Mouse (Mus musculus) adrenal gland, adult 18-20 months (tissue): ENCODE data around the gene Obscn. TPM values are rescaled to one million over a fixed set of nuclear protein-coding genes. Genes with fewer than 3 reads are reported as not detected.

Experiments used
- DNase-seq, 2 experiments: peaks; one replicate each; pipeline ENCODE4 v3.0.0; 2021 to 2022; ENCODE audit warnings: low spot score in 2 of 2
- long read RNA-seq, 2 experiments: library from polyadenylated mRNA; stranded (forward); transcript quantifications; one replicate each; pipeline ENCODE4 v2.0.0; 2021
- total RNA-seq, 2 experiments: library from RNA; stranded (reverse); gene quantifications; 1 replicate in 1 of 2; 2 replicates in 1 of 2; pipeline ENCODE4 v1.2.3; 2021

The Obscn gene
- 1 to 10 TPM in 1 of 2 experiments, under 1 TPM in 1; 0.99 to 2.4 TPM for total RNA-seq
- long read RNA-seq, experiment 1, partial matches to known transcripts = 0 of 6 reads
- long read RNA-seq, experiment 1, other reads (novel, unspliced or antisense) = 6 of 6 reads
- long read RNA-seq, experiment 2, partial matches to known transcripts = 2 of 27 reads
- long read RNA-seq, experiment 2, other reads (novel, unspliced or antisense) = 25 of 27 reads

DNA sequence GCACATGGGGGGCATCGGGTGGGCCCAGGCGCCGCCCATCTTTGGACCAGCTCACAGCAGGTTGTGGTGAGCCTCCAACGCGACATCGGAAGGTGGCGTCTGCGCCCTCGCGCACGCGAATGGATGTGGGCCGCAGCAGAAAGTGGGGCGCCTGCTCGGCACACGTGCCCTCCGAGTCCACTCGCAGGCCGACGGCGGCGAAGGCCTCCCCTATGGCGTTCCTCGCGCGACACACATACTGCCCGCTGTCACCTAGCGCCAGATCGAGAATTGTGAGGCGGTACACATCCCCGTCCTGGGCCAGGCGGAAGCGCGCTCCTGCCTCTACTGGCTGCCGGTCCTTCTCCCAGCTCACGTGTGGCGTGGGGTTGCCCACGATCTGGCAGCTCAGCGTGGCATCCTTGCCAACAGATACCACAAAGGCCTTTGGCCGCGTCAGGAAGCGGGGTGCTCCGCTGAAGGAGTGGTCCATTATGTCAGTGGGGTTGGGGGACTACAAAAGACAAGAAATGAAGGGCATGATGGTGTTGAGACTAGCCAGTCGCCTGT, at the start of gene Obscn:
Obscn (minus strand) TSS at position 499 of the 549 bp plus-strand sequence.
- DNase-seq = no peak

DNA sequence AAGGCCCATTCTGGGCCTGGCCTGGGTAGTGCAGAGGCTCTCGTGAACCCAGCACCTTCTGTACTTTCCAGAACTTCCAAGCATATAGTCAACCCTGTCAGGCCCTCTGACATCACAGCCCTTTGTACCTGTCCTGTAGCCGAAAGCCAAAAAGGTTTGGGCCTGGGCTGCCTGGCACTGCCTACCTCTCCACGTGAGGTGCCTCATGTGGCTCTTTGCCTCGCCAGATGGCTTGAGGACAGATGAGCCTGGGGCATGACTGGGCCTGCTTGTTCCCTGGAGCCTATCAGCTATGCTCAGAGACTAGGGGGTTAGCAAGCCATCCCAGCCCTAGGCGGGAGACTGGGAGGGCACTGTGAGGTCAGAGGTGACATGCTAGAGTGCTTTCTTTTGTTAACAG, 49.3 kb upstream of the Obscn start:
- DNase-seq = no peak

DNA sequence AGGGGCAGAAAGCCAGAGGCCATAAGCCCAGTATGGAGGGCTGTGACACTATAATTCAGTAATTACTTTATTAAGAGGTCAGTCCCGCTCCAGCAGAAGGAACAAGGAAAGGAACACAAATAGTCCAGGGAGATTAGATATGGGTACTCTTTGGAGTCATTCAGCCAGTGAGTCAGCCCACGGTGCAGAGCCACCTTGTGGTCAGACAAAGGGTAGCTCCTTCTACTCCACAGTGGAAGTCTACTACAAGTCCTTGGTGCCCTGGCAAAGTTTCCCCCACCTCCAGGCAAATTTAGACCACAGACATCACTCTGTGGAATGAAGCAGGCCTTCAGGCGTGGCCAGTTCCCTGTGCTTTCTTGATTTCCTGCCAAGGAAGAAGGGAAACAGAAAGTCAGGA, 47.6 kb upstream of the Obscn start:
- DNase-seq = peak; percentile 45 to 49

DNA sequence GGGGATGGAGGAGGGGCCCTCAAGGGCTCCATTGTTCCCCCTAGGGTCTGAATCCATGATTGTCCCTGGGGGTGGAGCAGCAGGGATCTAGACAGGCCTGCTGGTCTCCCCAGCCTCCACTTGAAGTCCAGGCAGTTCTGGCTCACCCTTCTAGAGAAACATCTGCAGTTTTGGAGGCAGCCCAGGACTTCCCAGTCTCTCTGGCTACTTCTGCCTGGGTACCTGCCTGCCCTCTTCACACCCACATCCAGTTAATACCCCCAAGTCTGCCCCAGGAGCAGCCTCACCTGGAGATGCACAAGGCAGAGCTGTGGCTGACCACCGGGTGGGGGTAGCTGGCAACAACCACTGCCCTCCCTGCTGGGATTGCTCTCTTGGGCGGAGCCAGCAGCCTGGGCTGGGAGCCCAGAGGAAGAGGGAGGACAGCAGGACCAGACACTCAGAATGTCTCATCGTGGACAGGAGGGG, 46.7 kb upstream of the Obscn start, which contains the start of gene Gjc2:
Gjc2 (minus strand) TSS at position 350 of the 468 bp plus-strand sequence.
- peak in 1 of 2 experiments; percentile 49 for DNase-seq

DNA sequence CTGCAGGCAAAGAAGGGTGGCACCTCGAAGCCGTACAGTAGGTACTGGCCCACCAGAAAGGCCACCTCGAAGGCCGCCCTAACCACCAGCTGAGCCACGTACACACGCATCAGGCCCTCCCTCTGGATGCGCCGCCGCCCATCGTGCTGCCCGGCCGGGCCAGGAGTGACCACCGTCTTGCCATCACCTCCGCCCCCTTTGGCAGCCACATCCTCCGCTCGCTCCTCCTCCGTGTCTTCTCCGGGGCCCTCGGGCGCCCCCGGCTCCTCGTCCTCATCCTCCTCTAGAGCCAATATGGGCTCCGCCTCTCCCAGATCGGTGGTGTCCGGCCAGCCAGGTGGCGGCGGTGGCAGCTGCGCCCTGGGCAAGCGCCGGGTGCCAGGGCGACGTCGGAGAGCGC, 40.7 kb upstream of the Obscn start:
- DNase-seq = no peak

DNA sequence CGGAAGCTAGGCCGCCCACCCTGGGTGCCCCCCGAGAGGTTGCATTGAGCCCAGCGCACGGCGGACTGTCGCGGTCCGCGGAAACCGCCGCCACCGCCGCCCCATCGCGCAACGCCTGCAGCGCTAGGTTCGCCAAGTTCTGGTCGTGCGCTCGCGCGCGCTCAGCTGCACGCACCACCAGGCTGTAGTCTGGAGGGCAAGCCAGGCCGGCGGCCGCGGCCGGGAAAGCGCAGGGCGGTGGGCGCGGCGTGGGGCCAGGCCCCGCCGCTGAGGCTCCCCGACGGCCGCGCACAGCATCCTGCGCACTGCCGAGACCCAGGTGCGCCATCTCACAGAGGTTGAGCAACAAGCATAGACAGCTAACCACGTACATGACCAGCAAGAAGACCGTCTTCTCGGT, 40.3 kb upstream of the Obscn start:
- no peak for DNase-seq

DNA sequence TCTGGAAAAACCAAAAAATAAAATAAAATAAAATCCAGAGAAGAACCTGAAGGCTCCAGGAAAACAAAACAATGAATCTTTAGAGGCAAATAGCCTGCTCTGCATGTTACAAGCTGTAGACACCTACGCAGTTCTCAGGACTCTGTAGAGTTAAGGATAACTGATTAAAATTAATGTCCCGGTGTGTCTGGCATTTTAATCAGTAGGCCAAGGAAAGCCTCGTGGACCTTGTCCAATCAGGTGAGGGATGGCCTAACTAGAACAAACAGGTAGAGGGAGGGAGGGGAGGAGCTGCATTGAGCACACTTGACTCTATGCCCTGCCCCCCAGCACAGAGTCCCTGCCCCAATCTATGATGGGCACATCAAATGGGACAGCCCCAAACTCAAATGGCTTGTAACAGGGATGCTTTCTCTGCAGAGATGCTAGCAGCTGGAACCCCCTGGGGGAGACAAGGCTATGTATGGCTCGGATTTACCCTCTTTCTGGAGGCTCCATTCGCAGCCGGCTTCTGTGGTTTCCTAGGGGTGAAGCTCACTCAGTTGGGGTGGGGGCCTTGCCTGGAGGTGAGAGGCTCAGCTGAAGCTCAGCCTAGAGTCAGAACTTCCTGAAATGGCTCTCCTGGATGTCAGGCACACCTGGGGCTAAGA, 38.1 kb upstream of the Obscn start:
- DNase-seq = no peak

DNA sequence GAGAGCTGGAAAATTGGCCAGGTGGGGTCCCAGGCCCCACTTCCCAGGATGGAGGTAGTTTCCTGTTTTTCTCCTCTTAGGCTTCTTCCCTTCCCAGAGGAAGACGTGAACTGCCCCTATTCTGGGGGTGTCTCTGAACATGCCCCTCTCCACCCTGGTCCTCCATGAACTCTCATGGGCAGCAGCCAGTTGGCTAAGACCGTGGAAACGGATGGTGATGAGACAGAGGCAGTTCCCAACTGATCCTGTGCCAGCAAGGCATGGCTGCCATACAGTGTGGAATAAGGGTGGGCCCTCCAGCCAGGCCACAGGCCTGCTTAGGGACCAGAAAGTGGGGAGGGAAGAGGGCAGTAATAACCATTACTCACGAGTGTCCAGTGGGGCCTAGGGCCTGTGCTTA, 34.3 kb upstream of the Obscn start:
- no peak for DNase-seq

DNA sequence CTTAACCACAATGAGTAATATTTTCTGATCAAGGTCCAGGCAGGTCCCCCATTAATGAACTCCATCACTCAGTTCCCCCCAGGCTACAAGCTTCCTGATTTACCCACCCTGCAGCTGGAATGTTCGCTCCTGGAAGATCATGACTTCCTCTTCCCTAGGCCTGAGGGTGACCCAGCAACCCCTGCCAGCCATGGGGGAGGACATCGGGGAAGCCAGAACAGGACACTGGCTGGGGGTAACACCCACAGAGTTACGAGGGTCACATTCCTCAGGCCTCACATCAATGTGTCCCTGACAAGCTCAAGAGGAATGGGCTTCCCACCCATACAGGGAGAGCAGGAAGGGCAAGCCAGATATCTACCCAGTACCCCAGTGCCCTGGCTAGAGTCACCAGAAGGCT, 33.6 kb upstream of the Obscn start:
- DNase-seq = no peak

DNA sequence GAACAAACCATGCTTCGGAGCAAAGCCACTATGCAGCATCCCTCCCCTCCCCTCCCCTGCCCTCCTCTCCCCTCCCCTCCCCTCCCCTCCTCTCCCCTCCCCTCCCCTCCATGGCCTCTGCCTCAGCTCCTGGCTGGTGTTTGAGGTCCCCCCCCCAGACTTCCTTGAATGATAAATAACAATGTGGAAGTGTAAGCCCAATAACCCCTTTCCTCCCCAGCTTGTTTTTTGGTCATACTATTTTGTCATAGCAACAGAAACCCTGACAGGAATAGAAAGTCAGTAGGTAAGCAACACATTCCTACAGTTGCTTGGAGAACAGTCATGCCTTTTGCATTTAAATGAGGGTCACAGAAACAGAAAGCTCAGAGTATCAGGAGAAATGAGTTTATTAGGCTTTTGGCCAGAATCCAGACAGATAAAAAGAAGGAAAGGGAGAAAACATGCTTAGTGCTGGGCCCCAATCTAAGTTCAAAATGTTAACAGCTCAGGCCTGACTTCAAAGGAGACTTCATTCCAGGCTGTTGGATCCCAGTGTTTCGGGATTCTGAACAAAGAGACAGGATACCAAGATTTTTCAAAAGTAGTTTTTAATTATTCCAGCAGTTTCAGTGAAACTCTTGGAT, 29.5 kb upstream of the Obscn start:
- no peak for DNase-seq

DNA sequence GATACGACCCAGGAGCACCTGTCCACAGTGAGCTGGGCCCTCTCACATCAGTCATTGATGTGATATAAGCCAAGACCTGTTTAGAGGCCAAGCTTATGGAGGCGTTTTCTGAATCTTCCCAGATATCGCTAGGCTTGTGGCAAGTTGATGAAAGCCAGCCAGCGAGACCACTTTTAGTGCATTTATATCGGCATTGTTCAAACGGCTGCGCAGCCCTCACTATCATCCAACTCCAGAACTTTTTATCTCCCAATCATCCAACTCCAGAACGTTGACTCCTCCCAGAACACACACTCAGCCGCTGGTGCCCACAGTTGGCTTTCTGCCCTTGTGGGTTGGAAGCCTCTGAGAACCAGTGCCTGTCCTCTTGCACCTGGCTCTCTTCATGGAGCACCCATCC, 28.2 kb upstream of the Obscn start:
- DNase-seq = no peak

DNA sequence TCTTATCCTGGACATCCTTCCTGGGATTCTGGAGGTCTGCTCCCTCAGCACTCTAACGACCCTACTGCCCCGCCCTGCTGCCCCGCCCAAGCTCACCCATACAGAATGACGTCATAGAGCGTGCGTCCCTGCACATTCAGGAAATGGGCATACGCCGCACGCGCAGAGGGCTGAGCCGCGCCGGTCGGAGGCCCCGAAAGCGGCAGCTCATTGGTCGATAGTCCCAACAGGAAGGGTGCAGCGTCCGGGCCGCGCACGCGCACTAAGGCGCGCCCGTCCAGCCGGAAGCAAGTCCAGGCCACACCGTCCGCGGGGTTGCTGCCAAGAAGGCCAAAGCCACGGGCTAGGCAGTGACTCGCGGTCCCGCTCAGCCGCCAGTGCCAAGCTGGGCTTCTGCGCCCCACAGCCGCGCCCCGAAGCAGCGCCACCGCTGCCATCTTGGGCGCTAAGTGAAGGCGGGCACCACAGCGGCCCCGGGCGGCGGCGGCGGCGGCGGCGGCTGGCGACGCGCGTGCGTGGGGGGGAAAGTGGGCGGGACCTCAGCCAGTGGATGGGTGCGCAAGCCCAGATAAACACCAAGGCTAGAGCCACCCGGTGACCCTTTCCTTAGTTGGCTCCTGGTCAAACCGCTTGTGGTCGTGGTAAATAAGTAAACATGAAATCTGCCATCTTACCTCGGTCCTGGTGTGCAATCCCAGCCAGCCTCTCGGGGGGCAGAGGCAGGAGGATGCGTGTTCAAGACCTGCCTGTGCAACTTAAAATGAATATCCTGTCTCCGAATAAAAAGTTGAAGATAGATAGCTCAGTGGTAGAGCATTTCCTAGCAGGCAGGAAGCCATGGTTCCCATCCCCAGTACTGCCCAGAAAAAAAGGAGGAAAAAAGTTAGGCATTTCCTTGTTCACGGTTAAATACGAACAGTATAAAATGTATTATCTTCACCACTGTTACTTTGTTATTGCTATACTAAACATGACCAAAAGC, 27.3 kb upstream of the Obscn start, which contains the start of gene Iba57:
Iba57 (minus strand) TSS at position 485 of the 982 bp plus-strand sequence.
- peak; percentile 93 to 94 for DNase-seq

DNA sequence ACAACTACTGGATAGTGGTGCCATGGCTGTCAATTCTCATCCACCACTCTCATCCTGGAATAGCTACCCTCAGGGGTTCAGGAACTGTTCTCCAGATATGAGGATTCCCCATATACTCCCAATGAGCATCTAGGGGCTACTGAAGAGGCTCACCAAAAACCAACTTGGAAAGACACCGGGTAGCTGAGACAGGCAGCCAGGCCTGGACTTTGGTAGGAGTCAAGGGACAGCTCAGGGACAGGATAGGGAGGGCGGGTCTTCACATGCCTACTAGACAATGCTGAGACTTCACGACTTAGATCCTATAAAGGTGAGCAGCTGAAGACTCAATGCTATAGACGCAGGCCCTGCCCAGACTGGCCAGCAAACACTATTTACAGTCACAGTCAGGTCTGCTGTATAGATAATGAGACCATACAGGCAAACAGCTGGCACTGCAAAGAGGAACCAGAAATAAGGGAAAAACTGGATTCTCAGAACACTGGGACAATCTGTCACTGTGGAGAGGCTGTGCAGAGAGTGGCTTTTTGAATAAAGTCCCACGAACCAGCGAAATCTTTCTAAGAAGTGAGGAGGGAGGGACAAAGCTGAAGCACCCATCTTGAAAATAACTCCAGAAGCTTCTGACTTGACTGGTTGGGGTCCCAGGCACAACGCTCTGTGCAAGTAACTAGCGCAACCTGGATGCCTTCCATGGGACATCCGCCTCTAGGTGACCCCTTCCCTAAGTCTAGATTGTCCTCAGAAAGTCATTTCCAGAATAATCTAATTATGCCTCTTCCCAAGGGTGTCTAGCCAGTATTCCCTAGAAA, 26.4 kb upstream of the Obscn start:
- DNase-seq = no peak

DNA sequence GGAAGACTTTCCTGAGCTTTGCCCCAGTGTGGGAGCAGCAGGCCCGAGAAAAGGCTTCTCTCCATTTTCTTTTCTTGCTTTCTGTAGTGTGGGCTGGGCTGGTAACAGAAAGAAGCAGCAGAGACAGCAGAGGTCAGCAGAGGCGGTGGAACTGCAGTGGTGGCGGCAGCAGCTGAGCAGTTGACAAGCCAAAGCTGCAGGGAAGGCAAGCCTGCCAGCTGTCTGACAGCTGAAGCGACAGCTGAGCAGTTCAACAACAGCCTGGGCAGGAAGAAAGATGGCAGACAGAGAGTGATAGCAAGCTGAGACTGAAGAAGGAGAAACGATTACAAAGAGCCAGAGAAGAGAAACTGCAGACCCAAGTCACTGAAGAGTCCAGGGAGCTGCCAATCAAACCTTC, 25.2 kb upstream of the Obscn start:
- DNase-seq = no peak

DNA sequence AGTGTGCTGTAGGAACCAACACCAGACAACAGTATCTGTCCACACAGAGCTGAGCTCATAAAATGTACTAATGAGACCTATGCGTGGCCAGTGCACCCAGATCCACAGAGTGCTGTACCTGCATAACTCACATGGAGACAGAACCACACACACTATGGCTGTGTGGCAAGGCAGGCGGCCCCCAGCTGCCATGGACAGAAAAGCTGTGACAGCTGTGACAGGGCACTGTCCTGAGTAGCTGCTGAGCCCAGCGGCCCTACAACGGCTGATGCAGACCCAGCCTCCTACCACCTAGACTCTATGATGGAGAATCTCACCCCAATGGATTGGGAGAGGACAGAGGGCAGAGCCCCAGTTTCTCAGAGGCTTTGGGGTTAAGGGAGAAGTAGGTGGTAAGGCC, 23.4 kb upstream of the Obscn start:
- no peak for DNase-seq

DNA sequence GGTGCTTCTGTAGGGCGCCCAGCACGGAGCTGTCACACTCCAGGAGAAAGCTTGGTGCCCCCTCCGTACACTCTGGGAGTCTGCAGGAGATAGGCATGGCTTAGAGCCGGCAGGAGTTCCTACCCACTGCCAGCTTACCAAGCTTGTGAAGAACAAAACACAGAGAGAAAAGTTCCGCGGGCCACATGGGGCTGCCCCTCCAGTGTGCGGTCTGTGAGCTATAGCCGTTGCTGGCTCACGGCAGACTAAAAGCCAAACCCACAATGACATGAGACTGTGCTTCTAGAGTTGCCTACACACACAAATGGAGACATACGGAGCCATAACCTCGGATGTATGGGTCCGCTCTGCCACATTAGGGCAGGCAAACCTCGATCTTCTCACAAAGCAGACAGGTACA, 22.9 kb upstream of the Obscn start:
- DNase-seq = no peak

DNA sequence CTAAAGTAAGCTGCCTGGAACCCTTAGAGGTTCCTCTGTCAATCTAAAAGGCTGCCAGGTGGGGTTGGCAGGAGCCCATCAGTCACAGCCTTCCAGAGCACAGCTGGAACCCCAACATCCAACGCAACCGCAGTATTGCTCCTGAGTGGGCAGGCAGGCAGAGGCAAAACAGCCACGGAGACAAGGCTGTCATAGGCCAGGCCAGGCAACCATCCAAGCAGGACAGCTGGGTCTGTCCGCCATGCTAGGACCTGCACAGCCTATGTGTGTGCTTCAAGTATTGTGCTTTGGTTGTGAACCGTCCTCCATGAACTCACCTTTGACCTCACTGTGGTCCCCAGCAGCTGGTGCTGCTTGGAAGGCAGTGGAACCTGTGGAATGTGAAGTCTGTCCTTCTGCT, 19.7 kb upstream of the Obscn start:
- no peak for DNase-seq

DNA sequence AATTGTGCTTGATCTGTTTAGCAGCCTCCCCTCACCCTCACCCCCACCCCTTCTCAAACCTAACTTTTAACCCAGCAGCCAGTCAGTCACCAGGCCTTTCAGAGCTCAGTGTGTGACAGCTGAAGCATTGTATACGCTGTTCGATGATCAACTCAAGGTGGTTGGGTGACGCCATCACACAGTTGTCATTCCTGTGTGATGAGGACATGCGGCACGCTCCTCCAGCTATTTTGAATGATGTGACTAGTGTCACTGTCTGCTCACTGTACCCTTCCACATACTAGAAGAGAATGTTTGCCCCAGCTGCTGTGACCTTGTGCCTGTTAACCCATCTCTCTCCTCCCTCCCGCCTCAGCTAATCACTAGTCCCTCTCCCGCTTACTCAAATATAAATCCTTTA, 18.0 kb upstream of the Obscn start:
- DNase-seq = no peak

DNA sequence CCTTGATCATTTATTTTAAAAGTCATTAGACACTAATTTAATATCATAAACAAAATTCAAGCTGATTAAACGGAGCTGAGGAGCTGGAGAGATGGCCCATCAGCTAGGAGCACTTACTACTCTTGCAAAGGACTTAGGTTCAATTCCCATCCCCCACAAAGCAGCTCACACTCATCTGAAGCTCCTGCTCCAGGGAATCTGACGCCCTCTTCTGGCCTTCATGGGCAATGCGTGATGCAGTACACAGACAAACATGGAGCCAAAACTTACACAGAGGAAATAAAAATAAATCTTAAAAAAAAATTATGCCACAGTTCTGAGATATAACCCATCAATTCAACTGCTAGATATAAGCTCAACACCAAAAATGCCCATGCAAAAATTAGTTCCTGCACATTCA, 15.5 kb upstream of the Obscn start:
- no peak for DNase-seq

DNA sequence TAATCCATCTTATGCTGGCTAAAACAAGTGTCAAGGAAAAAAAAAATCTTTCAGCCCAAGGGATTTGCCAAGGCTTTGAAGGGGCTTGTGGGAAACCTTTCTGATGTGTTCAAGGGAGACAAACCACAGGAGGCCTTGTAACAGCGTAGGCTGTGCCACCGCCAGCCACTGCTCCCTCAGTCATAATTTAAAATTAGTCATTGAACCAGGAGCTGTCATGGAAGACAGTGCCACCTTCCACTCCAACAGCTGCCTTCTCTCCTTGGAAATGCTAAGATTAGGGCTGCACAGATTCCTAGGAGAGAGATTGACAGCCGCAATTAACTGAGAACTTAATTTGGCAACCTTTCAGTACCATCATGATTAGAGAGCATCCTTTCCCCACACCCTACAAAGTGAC, 13.1 kb upstream of the Obscn start:
- no peak for DNase-seq
